Mouse (Mus musculus) left cerebral cortex, postnatal 36 days (tissue): ENCODE measurements at regions not wholly inside any gene's neighbourhood (a gene's known extent, or its start where the extent isn't known, plus 50 kb on each side); places are given as distances from the start of the nearest gene placed in this dataset.

Source experiments
- DNase-seq, 2 experiments: peaks; one replicate each; pipeline ENCODE4 v3.0.0; 2021 to 2022; ENCODE audit warnings: low spot score in 2 of 2, mixed read lengths in 1 of 2
- intact Hi-C: fragments of 180-260 bp; cut with DNase I; formaldehyde crosslinking; loops from one replicate; pipeline ENCODE4 v1.15.1; 2025

DNA sequence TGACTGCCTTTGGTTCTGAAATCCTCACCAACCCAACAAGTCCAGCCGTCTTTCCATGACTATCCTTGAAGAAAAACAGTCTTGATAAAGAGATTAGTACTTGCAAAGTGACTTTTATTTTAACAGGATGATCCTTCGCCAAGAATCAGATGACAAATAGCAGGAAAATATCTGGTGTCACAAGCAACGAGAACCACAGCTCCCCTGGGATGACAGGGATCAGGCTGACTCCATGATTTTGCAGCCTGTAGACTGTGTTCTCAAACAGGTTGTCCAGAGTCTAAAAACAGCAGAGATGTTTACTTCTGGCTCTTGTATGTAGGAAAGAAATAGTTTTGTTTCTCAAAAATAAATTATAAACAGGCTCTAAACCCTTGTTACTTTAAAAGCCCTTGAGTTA lies 63.3 kb downstream of the Tmem18 start:
- intact Hi-C loops, result no loop called here
- DNase-seq, result no peak

DNA sequence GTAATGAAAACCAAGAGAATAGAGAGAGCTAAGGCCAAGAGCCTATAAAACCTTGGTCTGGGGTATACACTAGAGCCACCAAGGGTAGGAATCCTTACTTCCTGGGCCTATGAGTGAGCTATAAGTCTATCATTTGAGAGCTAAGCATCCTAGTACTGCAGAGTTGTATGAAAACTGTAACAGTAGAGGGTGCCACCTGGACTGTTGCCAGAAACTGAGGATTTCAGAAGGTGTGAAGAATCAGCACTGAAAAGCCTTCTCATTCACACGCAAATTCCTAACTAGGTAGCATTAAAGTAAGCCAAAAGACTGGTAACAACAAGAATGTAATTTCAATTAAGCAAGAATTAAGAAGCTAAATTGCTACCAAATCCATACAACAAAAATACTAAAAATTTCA lies 67.3 kb downstream of the Tmem18 start:
- intact Hi-C loops, result no loop called here
- no peak for DNase-seq

DNA sequence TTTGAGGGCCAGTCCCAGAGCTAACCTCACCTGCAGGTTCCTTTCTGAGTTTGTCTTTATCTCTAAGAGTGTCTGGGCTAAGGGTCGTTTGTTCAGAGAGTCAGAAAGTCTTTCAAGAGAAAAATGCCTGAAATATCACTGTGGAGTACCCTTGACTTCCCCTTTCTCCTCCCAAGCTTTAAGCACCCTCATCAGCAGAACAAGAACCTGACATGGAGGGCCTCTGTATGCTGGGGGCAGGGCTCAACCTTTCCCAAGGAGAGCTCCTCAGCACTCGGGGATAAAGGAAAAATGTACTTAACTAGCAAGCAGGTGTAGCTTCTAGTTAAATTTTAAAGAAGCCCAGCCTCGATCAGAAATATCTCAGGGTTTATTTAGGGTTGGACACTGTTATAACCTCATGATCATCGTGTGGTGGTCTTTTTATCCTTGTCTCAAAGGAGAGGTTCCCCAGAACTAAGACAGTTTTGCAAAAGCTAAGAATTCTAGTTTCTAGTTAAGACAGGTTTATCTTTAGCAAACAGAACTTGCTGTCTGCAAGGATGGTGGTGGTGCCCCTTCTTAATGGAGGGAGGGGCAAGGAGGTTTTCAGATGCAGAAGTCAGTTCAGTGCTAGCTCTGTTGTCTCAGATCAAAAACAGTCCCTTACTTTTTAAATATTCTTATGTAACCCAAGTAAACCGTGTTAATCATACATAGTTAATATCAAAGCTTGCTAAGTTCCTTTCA lies 70.3 kb downstream of the Tmem18 start:
- DNase-seq, result no peak
- intact Hi-C loops, result no loop called here

DNA sequence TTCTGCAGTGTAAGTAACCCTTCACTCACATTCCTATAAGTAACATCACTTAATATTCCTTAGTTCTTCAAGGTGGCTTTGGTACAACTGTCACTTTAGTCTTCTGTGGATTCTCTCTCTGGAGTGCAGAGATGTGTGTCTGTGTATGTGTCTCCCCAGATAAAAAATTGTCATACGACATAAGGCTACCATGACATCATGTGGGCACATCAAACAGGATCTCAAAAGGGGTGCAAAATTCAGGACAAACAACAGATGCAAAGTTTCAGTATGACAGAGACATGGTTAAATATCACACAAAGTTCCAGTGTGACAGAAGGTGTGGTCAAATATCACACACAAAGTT lies 70.8 kb downstream of the Tmem18 start:
- DNase-seq, result no peak
- intact Hi-C loops, result no loop called here

DNA sequence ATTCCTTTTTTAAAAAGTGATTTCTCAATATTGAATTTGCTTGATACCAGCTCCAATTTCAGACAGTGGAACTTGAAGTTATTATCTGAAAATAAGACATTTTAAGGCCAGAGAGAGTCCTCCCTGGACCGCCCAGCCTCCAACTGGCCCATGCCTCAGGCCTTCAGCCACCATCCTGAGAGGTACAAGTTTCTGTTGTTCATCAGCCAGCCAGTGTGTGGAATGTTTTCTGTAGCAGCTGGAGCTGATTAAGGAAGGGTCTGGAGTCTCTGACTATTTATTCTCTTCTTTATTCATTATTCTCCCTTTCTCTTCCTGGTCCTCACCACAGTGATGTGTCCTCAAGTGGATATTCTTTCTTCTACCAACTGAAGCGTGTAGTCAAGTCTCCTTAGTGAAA lies 94.6 kb downstream of the Tmem18 start:
- DNase-seq, result no peak
- intact Hi-C loops, result no loop called here

DNA sequence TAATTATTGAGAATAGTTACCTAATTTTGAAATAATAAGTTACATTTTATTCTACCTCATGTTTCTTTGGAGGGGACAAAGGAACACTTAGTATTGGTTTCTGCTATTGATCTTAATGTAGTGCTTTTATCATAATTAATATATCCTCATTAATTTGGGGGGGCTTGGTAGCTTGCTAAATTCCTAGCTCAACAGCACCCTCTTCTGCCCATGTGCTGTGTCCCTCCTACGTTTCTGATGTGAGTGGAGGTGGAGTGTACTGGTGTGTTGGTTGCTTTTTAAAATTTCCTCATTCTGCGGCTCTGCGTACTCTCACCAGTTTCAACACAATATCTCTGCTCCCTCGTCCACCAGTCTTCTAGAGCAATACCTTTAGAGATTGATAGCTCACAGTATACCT lies 105.8 kb downstream of the Tmem18 start:
- intact Hi-C loops, result loop anchor here (10.0 kb wide), 2 partner anchors 95 to 195 kb away; partner anchors contain the start of gene Alkal2
- no peak for DNase-seq

DNA sequence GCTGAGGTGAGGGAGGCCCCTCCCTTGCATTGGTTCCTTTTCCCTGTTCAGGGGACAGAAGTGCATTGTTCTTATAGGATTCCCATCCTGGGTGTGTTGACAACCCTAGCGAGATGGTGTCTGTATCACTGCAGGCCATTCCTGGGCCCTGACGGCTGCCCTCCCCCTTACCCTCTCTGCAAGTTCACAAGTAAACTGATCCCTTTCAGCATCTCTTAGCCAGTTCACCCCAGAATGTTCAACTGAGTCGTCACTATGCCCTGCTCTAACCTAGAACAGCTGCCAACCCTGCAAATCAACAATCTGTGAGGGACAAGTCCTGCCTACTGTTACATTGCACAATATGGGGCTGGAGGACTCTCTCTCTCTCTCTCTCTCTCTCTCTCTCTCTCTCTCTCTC lies 109.3 kb downstream of the Tmem18 start:
- no peak for DNase-seq
- intact Hi-C loops, result loop anchor here (10.0 kb wide), 2 partner anchors 99 to 191 kb away; partner anchors contain the start of gene Alkal2

DNA sequence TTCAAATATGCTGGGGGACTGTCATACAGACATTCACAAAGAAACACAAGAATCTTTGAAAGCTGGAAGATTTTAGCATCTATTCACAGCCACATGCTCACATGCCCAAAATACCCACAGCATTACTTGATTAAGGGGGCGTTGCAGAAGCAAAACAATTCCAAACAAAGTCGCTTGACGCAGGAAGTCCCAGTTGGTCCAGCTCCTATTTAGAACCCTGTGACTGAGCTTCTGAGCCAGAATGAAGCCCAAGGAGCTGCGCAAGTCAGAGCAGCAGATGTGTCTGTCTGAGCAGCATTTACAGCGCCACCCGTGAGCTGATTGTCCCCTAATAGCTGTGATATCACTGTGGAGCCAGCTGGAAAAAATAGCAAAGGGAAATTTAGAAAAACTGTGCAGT lies 114.0 kb downstream of the Tmem18 start:
- DNase-seq, result peak; percentile 43 to 55
- intact Hi-C loops, result loop anchor here (10.0 kb wide), 2 partner anchors 103 to 187 kb away; partner anchors contain the start of gene Alkal2

DNA sequence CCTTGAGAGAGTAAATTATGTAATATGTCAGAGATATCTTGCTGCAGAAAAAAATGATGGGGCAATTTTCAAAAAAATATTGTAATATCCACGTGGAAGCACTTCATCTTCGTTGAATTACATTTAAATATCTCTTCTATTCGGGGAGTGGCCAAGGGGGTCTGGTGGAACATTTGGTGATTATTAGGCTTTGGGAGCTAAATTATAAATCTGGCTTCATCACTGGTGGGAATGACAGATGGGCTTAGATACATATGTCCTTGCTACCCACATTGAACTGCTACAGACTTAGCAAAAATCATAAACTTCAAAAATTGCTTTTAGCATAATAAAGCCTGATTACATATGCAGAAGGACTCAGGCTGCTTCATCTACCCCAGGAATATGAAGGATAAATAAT lies 119.5 kb downstream of the Tmem18 start:
- intact Hi-C loops, result no loop called here
- DNase-seq, result no peak

DNA sequence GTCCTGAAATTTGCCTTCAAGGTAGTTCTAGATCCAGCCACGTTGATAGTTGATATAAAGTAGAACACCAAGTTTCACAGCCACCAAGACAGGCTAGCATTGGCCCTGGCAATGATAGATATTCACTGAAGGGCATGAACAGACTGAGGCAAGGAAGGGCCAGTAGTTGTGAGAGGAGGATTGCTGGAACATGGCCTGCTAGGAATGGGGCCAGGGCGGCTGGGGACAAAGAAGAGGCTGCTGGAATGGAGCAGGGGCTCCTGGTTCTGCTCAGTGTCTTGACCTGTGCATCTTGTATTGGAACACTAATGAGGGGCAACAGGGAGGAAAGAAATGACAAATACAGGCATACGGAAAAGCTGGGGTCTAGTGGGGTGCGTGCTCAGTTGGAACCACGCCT lies 123.0 kb downstream of the Tmem18 start:
- intact Hi-C loops, result no loop called here
- no peak for DNase-seq

DNA sequence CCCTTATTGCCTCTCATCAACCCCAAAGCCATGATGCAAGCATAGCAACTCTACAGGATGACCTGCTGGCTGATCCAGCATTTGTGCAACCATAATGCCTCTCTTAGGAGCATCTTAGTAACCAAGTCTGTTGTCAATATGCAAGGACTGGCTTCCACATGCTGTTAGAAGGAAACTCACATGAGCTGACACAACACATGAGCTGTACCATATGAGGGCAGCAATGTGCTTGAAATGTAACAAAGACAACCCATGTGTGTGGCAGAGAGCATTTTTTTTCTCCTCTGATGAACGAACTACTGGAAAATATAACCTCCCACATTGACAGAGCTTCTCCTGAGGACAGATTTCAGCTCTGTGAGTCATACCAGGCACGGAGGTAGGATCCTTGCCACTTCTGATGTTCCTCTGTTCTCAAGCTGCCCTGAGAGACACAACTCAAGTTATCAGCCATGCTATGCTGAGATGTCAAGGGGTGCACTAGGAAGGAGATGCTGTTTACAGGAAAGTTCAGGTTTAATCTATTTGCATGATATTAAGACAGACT lies 124.5 kb downstream of the Tmem18 start:
- intact Hi-C loops, result no loop called here

DNA sequence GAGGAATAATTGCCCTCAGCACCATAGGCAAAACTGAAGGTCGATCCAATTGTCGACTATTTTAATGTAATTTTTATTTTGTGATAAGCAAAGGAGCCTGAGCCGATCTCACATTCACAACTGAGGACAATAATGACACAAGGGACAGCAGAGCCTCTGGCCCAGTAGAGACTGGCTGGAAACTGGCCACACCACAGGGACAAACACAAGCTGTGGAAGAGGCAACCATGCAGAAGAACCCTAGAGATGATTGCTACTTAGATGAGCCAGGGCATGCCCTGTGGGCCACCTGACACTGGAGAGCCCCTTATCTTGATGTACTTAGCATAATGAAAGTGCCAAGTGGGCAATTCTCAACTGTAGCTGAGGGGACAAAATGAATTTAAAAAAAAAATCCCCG lies 126.3 kb downstream of the Tmem18 start:
- no peak for DNase-seq
- intact Hi-C loops, result no loop called here

More for the DNA sequence above, 124.5 kb downstream of the Tmem18 start:
- DNase-seq, result no peak

DNA sequence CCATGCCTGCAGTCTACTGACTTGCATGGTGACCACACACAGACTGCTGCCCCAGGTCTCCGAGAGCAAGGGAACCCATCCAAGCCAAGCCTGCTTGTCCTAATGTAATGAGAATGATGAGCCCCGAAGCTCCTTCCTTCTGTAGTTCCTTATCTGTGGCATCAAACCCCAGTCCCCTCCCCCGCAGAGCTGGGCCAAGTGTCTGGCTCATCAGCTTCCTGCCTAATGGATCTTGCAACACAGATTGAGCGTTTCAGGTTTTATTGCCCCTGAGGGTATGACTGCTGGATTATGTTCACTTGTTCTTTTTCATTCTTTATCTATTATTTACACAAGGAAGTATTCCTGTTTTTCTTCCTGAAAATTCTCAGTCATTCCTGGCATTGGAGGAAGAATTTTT lies 142.5 kb downstream of the Tmem18 start:
- intact Hi-C loops, result no loop called here
- no peak for DNase-seq

DNA sequence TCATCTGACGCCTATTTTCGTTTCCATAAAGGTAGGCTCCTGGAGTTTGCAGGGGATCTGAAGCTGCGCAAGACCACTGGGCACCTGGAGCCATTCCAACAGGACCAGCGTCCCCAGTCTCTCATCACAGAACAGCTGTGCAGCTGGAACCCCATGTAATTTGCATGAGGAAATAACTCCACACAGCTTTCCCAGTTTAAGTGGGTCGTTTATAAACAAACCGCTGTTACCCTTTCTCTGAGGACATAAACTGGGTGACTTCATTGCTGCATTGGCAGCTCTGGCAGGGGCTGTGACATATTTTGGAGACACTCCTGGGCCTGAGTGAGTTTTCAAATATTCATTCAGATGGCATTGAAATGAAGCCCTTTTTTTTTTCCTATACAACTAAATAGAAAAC lies 145.2 kb downstream of the Tmem18 start:
- intact Hi-C loops, result no loop called here
- no peak for DNase-seq

DNA sequence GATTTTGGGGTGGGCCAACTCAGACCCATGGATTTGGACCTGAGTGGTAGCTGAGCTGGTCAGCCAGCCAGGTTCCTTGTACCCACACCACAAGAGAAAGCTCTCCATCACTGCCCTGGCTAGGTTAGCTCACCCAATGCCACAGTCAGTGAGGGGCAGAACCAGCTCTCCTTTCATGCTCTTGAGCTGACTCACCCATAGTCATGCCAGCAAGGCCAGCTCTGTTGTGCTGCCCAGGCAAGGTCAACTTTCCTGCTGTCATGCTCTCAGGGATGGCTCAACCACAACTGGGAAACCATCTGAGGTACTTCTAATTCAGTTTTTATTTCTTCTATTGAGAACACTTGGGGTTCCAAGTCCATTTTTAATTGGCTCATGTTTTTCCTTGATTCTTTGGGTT lies 116.5 kb upstream of the Alkal2 start:
- no peak for DNase-seq
- intact Hi-C loops, result no loop called here

DNA sequence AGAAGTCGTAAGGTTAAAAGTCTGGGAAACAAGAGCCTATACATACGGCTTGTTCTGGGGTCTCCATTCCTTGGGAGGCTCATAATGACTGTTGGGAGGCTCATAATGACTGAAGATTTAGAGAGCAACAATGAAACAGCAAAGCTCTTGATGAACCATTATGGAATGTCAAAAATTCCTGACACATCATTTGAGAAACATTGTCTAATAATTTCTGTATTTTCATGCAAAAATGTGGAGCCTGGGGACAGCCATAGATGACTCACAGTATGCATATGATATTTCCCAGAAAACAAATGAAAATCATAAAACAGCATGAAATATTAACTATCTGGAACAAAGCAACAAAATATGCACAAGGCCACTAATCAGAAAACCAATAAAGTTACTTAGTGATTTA lies 90.8 kb upstream of the Alkal2 start:
- intact Hi-C loops, result no loop called here
- no peak for DNase-seq

DNA sequence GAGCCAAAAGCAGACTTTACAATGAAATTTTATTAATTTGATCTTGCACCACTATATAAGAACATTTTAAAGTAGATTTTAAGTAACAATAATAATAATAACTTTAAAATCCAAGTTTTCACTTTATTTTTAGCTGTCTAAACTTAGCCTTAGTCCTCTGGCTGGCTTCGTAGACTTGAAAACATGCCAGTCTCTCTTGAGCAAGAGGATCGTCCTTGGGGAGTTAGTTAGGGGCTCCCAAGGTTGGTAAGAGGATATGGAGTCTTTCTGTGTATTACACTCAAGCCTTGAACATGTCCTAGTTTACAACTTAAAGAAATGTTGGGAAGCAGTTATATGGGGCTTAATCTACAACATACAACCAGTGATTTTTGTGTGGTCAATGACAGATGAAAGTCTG lies 68.0 kb upstream of the Alkal2 start:
- intact Hi-C loops, result no loop called here
- no peak for DNase-seq

DNA sequence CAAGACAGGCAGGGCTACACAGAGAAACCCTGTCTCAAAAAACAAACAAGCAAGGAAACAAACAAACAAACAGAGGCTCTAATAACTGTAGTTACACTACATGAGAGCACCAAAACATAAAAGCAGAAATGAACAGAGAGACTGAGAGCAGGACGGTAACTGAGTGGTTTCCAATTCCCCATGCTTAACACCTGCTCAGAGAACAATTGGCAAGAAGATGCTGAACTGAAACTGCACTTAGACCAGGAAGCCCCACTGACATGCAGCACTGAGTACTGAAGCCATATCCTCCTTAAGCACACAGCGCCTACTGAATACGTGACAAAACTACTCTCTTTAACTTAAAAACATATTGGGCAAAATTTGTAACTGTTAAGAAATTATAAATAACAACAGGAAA lies 52.7 kb upstream of the Alkal2 start:
- intact Hi-C loops, result no loop called here
- DNase-seq, result no peak
